Mouse (Mus musculus) hindbrain, embryonic 16.5 days (tissue): ENCODE data around the gene Tnfrsf4. TPM values are rescaled to one million over a fixed set of nuclear protein-coding genes. Genes with fewer than 3 reads are reported as not detected.
A peak's percentile ranks its signal among the peaks of the same experiment; 100 is the strongest.

Experiments
- ATAC-seq: fragments of 200-750 bp; cut with Nextera tagmentation; 2 replicates; pipeline ENCODE4 v1.8.0; 2017; ENCODE audit warnings: moderate TSS enrichment, moderate library complexity
- H3K27ac ChIP-seq: fragments of 300-500 bp; sonication (generic); 2 replicates; pipeline ENCODE4 v1.5.1; 2014; ENCODE audit warnings: low read depth, mild to moderate bottlenecking, control low read depth, low read length, moderate library complexity
- H3K27me3 ChIP-seq: fragments of 300-500 bp; sonication (generic); replicated peaks from 2 replicates; pipeline ENCODE4 v1.6.1; 2014; ENCODE audit warnings: low read length; ENCODE audit not compliant: control insufficient read depth, insufficient read depth
- H3K36me3 ChIP-seq: fragments of 300-500 bp; sonication (generic); 2 replicates; pipeline ENCODE4 v1.6.1; 2014; ENCODE audit warnings: mild to moderate bottlenecking, low read length, moderate library complexity, mixed read lengths; ENCODE audit not compliant: control insufficient read depth, insufficient read depth
- H3K4me1 ChIP-seq: fragments of 300-500 bp; sonication (generic); 2 replicates; pipeline ENCODE4 v1.6.1; 2014; ENCODE audit warnings: low read depth, low read length; ENCODE audit not compliant: control insufficient read depth, insufficient read depth
- H3K4me2 ChIP-seq: fragments of 300-500 bp; sonication (generic); 2 replicates; pipeline ENCODE4 v1.6.1; 2014; ENCODE audit warnings: mild to moderate bottlenecking, low read length, control low read depth, moderate library complexity
- H3K4me3 ChIP-seq: fragments of 300-500 bp; sonication (generic); 2 replicates; pipeline ENCODE4 v1.5.1; 2014; ENCODE audit warnings: mild to moderate bottlenecking, low read length, control low read depth, moderate library complexity
- H3K9ac ChIP-seq: fragments of 300-500 bp; sonication (generic); 2 replicates; pipeline ENCODE4 v1.6.1; 2014; ENCODE audit warnings: low read depth, mild to moderate bottlenecking, control low read depth, low read length, moderate library complexity
- H3K9me3 ChIP-seq: fragments of 300-500 bp; sonication (generic); 2 replicates; pipeline ENCODE4 v1.6.1; 2014; ENCODE audit warnings: mild to moderate bottlenecking, low read length, moderate library complexity; ENCODE audit not compliant: control insufficient read depth
- WGBS: fragments of 180-500 bp; shearing (Covaris S2); extraction: QIAGEN DNeasy Blood & Tissue Kit; methylation state at CpG from one replicate; pipeline ENCODE4 v1.1.7; 2014; 5-methylcytosine and 5-hydroxymethylcytosine counted together
- polyA plus RNA-seq: library from polyadenylated mRNA; unstranded; fragments of >200 nt; fragmentation: Nextera tagmentation; extraction: Ambion mirVana; gene quantifications from 2 replicates; pipeline ENCODE4 v1.2.1, GENCODE M21; 2015

The Tnfrsf4 gene
- polyA plus RNA-seq, 1 experiment from 2014 or later: not detected

- Histone ChIP-seq H3K4me3 (no peak overlapping the region), H3K27me3 (no peaks in the 10 kb centered on the region), H3K36me3 (no peaks in the 10 kb centered on the region), H3K27ac (no peak overlapping the region), H3K4me2 (no peak overlapping the region), H3K9ac (no peak overlapping the region), H3K9me3 (no peaks in the 10 kb centered on the region), H3K4me1 (no peaks in the 10 kb centered on the region)
- 82% methylated on average over 9 of the region's 9 CpGs for WGBS
- no peak for ATAC-seq
Measured at GRCm38 (mm10) chr4:156021942-156022419, 8.3 kb downstream of the Tnfrsf4 start.

DNA sequence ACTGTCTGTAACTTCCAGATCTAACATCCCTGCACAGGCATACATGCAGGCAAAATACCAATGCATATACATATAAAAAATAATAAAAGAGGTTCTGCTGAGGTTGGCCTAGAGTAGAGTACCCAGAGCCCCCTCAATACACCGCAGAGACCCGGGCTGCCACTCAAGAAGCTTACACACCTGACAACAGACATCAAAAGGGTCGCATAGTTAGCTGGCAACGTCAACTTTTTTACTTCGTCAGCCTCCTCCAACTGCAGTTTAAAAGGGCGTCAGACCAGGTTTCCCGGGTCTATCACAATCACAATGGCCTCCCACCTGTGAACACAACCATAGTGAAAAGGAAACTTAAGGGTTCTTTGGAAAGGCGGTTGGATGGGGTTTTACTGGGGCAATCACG is 9.9 kb downstream of the Tnfrsf4 start:
- 0 out of 2 replicates have a peak, but pooled peaks cover 2% of the 10 kb centered on the region for H3K36me3 ChIP-seq
- H3K9ac ChIP-seq: no peak overlapping the region
- no peak for ATAC-seq
- no peak overlapping the region for H3K4me2 ChIP-seq
- no peaks in the 10 kb centered on the region for H3K9me3 ChIP-seq
- no peak overlapping the region for H3K4me3 ChIP-seq
- 86% methylated on average over 9 of the region's 9 CpGs for WGBS
- H3K27ac ChIP-seq: no peak overlapping the region
- H3K27me3 ChIP-seq: no peaks in the 10 kb centered on the region
- H3K4me1 ChIP-seq: no peaks in the 10 kb centered on the region

DNA sequence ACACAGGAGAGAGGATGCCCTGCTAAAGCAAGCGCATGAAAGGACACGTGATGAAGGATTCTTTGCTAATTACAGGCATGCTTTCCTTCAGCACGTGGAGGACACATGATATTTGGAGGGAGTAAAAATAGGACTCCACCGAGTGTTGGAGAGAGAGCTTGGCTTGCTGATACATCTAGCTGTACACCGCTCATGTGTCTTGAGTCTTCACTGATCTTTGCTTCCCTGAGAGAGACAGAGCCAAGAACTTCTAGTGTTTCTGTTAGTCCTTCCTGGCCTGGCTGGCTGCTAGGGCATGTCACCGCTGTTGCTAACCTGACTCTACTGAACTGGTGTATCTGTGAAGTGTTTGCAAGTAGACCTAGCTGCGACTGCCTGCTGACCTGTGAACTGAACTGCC is 10.5 kb downstream of the Tnfrsf4 start:
- Histone ChIP-seq H3K9me3 (no peaks in the 10 kb centered on the region), H3K4me3 (no peak overlapping the region), H3K4me1 (no peaks in the 10 kb centered on the region), H3K36me3 (0 out of 2 replicates have a peak, but pooled peaks cover 2% of the 10 kb centered on the region), H3K27ac (no peak overlapping the region), H3K27me3 (no peaks in the 10 kb centered on the region), H3K4me2 (no peak overlapping the region), H3K9ac (no peak overlapping the region)
- 94% methylated on average over 7 of the region's 7 CpGs for WGBS
- no peak for ATAC-seq

GRCm38 (mm10) chr4:156026013-156026412 is 12.4 kb downstream of the Tnfrsf4 start, which contains the start of gene Tnfrsf18:
Gene Tnfrsf18, plus strand, starts transcription at chr4:156026164.
- Histone ChIP-seq H3K9me3 (no peaks in the 10 kb centered on the region), H3K27ac (no peak within 1 kb of the TSS), H3K4me3 (no peak within 1 kb of the TSS), H3K4me1 (peaks cover 8% of the 10 kb centered on the region), H3K4me2 (no peak within 1 kb of the TSS), H3K36me3 (peaks cover 5% of the 10 kb centered on the region; the same call in 1 of the 2 replicates), H3K27me3 (no peaks in the 10 kb centered on the region), H3K9ac (no peak within 1 kb of the TSS)
- 54% methylated on average over 4 of the region's 4 CpGs for WGBS
- ATAC-seq: no peak

GRCm38 (mm10) chr4:156028580-156028979 is 14.9 kb downstream of the Tnfrsf4 start:
- peaks cover 20% of the 10 kb centered on the region for H3K4me1 ChIP-seq
- ATAC-seq: no peak
- no peak overlapping the region for H3K4me3 ChIP-seq
- peaks cover 5% of the 10 kb centered on the region; the same call in 1 of the 2 replicates for H3K36me3 ChIP-seq
- H3K27me3 ChIP-seq: no peaks in the 10 kb centered on the region
- WGBS: 92% methylated on average over 7 of the region's 7 CpGs
- no peak overlapping the region for H3K27ac ChIP-seq
- no peak overlapping the region for H3K9ac ChIP-seq
- H3K9me3 ChIP-seq: no peaks in the 10 kb centered on the region
- H3K4me2 ChIP-seq: no peak overlapping the region

GRCm38 (mm10) chr4:156030651-156031118 is 17.0 kb downstream of the Tnfrsf4 start:
- peak overlapping the region; percentile 75 for H3K9ac ChIP-seq
- peak; percentile 2; the same call in 1 of the 2 replicates for ATAC-seq
- peaks cover 28% of the 10 kb centered on the region for H3K4me1 ChIP-seq
- H3K27ac ChIP-seq: peak overlapping the region; percentile 90; the same call in 1 of the 2 replicates
- no peaks in the 10 kb centered on the region for H3K9me3 ChIP-seq
- peaks cover 5% of the 10 kb centered on the region; the same call in 1 of the 2 replicates for H3K36me3 ChIP-seq
- H3K4me3 ChIP-seq: peak overlapping the region; percentile 60
- H3K4me2 ChIP-seq: peak overlapping the region; percentile 83
- WGBS: 49% methylated on average over 9 of the region's 9 CpGs
- peaks cover 7% of the 10 kb centered on the region for H3K27me3 ChIP-seq

GRCm38 (mm10) chr4:156031255-156031592 is 17.6 kb downstream of the Tnfrsf4 start:
- H3K36me3 ChIP-seq: peaks cover 5% of the 10 kb centered on the region; the same call in 1 of the 2 replicates
- peaks cover 12% of the 10 kb centered on the region for H3K27me3 ChIP-seq
- peak overlapping the region; percentile 83 for H3K4me2 ChIP-seq
- no peaks in the 10 kb centered on the region for H3K9me3 ChIP-seq
- H3K9ac ChIP-seq: peak overlapping the region; percentile 75
- peak; percentile 58 for ATAC-seq
- H3K4me1 ChIP-seq: peaks cover 28% of the 10 kb centered on the region
- H3K4me3 ChIP-seq: peak overlapping the region; percentile 60
- peak overlapping the region; percentile 90 for H3K27ac ChIP-seq
- 8% methylated on average over 7 of the region's 7 CpGs for WGBS

GRCm38 (mm10) chr4:156031593-156032391 is 18.1 kb downstream of the Tnfrsf4 start:
- 1% methylated on average over 24 of the region's 24 CpGs for WGBS
- ATAC-seq: peak; percentile 94
- no peaks in the 10 kb centered on the region for H3K9me3 ChIP-seq
- peaks cover 28% of the 10 kb centered on the region for H3K4me1 ChIP-seq
- peak overlapping the region; percentile 90 for H3K27ac ChIP-seq
- peaks cover 13% of the 10 kb centered on the region for H3K27me3 ChIP-seq
- peak overlapping the region; percentile 75 for H3K9ac ChIP-seq
- peaks cover 5% of the 10 kb centered on the region; the same call in 1 of the 2 replicates for H3K36me3 ChIP-seq
- peak overlapping the region; percentile 83 for H3K4me2 ChIP-seq
- H3K4me3 ChIP-seq: peak overlapping the region; percentile 60

DNA sequence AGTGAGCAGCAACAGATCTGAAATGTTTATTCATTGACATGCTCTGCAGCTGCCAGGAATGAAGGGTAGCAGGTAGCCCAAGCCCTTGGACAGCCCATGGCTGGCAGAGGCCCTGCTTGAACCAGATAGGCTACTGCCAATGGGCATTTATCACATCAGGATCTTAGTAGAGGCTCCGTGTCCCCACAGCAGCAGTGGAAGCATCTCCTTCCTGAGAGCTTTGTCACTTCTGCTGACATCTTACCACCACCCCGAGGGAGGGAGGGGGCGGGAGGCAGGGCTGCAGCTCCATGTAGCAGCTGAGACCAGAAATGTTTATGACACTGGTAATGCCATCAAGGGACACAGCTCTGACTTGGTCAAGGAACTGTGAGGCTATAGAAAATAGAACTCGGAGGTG is 19.2 kb downstream of the Tnfrsf4 start:
- Histone ChIP-seq H3K4me1 (peaks cover 28% of the 10 kb centered on the region), H3K4me2 (no peak overlapping the region), H3K9ac (no peak overlapping the region), H3K9me3 (no peaks in the 10 kb centered on the region), H3K4me3 (no peak overlapping the region), H3K36me3 (peaks cover 4% of the 10 kb centered on the region; the same call in 1 of the 2 replicates), H3K27ac (peak overlapping the region; percentile 90; the same call in 1 of the 2 replicates), H3K27me3 (peaks cover 13% of the 10 kb centered on the region)
- 86% methylated on average over 4 of the region's 4 CpGs for WGBS
- no peak for ATAC-seq
